Comparison of ENCODE assay signal across 8 mouse cellular contexts in the genomic region with DNA sequence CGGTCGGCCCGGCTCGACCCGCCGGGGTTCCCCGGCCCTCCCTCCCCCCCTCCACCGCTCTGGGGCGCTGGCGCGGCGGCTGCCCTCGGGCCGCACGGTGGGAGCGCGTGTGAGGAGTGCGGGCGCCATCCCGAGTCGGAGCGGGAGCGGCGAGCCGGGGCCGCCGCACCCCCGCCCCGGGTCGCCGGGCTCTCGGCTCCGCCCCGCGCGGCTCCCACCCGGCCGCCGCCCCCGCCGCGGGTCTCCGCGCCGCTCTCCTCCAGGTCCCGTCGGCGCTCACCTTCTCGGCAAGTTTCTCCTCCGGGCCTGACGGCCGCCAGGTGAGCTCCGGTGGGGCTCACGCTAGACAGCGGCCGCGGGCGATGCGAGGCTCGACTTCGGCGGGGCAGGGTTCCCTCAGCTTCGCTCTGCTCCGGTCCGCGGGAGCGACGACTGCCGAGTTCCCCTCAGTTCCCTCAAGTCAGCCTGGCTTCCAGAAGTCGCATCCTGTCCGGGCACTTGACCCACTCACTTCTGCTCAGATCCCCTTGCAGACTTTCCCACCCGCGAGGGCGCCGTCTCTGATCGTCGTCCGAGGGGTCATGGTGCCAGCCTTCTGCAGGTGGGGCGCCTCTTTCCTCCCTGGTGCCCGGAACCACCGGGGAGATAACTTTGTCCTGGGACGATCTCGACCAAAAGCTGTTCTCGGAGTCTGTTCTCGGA. TPM values are rescaled to one million over a fixed set of nuclear protein-coding genes. Genes with fewer than 3 reads are reported as not detected.
A peak's percentile ranks its signal among the peaks of the same experiment; 100 is the strongest.
DNase-seq lines count a peak whose midpoint lies in the region; ATAC-seq lines count a peak whose summit lies in the region.

No protein-coding gene starts in this region.

- no peak overlapping the region for H3K27ac ChIP-seq in forebrain, embryonic 11.5 days (ENCODE audit: low read depth, low read length)
- H3K27ac ChIP-seq in hindbrain, embryonic 13.5 days: peak overlapping the region; percentile 76
- peak overlapping the region; percentile 93 for H3K27ac ChIP-seq in liver, embryonic 15.5 days (replicated peaks)

- peak overlapping the region; percentile 82 for H3K9ac ChIP-seq in forebrain, embryonic 11.5 days (ENCODE audit: low read length)
- peak overlapping the region; percentile 80 for H3K9ac ChIP-seq in hindbrain, embryonic 13.5 days
- peak overlapping the region; percentile 96 for H3K9ac ChIP-seq in liver, embryonic 15.5 days

- H3K4me2 ChIP-seq in forebrain, embryonic 11.5 days (ENCODE audit: low read depth, low read length, severe bottlenecking): peak overlapping the region; percentile 86
- peak overlapping the region; percentile 80 for H3K4me2 ChIP-seq in hindbrain, embryonic 13.5 days
- H3K4me2 ChIP-seq in liver, embryonic 15.5 days: peak overlapping the region; percentile 88

- peak; percentile 46 to 60 for DNase-seq in heart, adult 18-20 months
- no peak for DNase-seq in heart, adult 11 months
- peak; percentile 5 for DNase-seq in brain, adult 2 months (ENCODE audit: low read depth, low spot score)
- DNase-seq in forebrain, embryonic 11.5 days (ENCODE audit: low spot score): peak; percentile 75
- DNase-seq in natural killer cell, adult 2 months (ENCODE audit: low spot score in 2 of 2): peak; percentile 3 to 7
- DNase-seq in thymus, postnatal 0 days (ENCODE audit: low spot score): peak; percentile 35

- H3K4me1 ChIP-seq in forebrain, embryonic 11.5 days (replicated peaks; ENCODE audit: control insufficient read depth, insufficient read depth, low read length): no peaks in the 10 kb centered on the region
- H3K4me1 ChIP-seq in hindbrain, embryonic 13.5 days (replicated peaks): peaks cover 14% of the 10 kb centered on the region
- H3K4me1 ChIP-seq in liver, embryonic 15.5 days (replicated peaks): peaks cover 45% of the 10 kb centered on the region

- no peaks in the 10 kb centered on the region; the same call in 1 of the 2 replicates for H3K27me3 ChIP-seq in forebrain, embryonic 11.5 days (ENCODE audit: control insufficient read depth, insufficient read depth, low read length)
- H3K27me3 ChIP-seq in hindbrain, embryonic 13.5 days: 0 out of 2 replicates have a peak, but pooled peaks cover 2% of the 10 kb centered on the region
- no peaks in the 10 kb centered on the region for H3K27me3 ChIP-seq in liver, embryonic 15.5 days

- peak overlapping the region; percentile 88 for H3K4me3 ChIP-seq in forebrain, embryonic 11.5 days (ENCODE audit: low read depth, low read length)
- H3K4me3 ChIP-seq in hindbrain, embryonic 13.5 days: peak overlapping the region; percentile 83
- peak overlapping the region; percentile 97 for H3K4me3 ChIP-seq in liver, embryonic 15.5 days (replicated peaks)

- H3K36me3 ChIP-seq in forebrain, embryonic 11.5 days (ENCODE audit: control insufficient read depth, insufficient read depth, low read length): no peaks in the 10 kb centered on the region
- no peaks in the 10 kb centered on the region for H3K36me3 ChIP-seq in hindbrain, embryonic 13.5 days
- no peaks in the 10 kb centered on the region for H3K36me3 ChIP-seq in liver, embryonic 15.5 days (replicated peaks)

- peak; percentile 89 for ATAC-seq in forebrain, embryonic 11.5 days (replicated peaks; ENCODE audit: low FRiP score)
- peak; percentile 89 for ATAC-seq in hindbrain, embryonic 13.5 days (ENCODE audit: low FRiP score)
- peak; percentile 79 for ATAC-seq in liver, embryonic 15.5 days (ENCODE audit: insufficient read depth)

- H3K9me3 ChIP-seq in forebrain, embryonic 11.5 days (ENCODE audit: control insufficient read depth, low read length): no peaks in the 10 kb centered on the region
- H3K9me3 ChIP-seq in hindbrain, embryonic 13.5 days: no peaks in the 10 kb centered on the region
- H3K9me3 ChIP-seq in liver, embryonic 15.5 days (replicated peaks): no peaks in the 10 kb centered on the region

- under 1% methylated on average over 81 of the region's 85 CpGs for WGBS in forebrain, embryonic 11.5 days
- WGBS in hindbrain, embryonic 13.5 days: under 1% methylated on average over 66 of the region's 85 CpGs
- WGBS in liver, embryonic 15.5 days (ENCODE audit: insufficient replicate concordance): under 1% methylated on average over 82 of the region's 85 CpGs

RNA-seq across cellular contexts. Expression of gene Eps15, which starts 0.5 kb away (rescaled TPM):
- total RNA-seq in heart, adult 18-20 months (2021): 10 to 100 TPM; 45.1 to 49.7 TPM
- polyA plus RNA-seq in forebrain, embryonic 11.5 days (2014; fragmentation: Nextera tagmentation; extraction: Ambion mirVana): 45.1 and 45.2 TPM in 2 replicates
- polyA plus RNA-seq in hindbrain, embryonic 13.5 days (2015; fragmentation: Nextera tagmentation; extraction: Ambion mirVana): 68.8 and 69.1 TPM in 2 replicates
- 31.8 and 34.4 TPM in 2 replicates for polyA plus RNA-seq in liver, embryonic 15.5 days (2015; fragmentation: Nextera tagmentation; extraction: Ambion mirVana)
- 49.2 and 53.7 TPM in 2 replicates for polyA plus RNA-seq in thymus, postnatal 0 days (2015; fragmentation: Nextera tagmentation; extraction: Ambion mirVana)

RNA-seq across cellular contexts. Expression of gene Calr4, which starts 46.3 kb away (rescaled TPM):
- total RNA-seq in heart, adult 18-20 months (2021): not detected
- polyA plus RNA-seq in forebrain, embryonic 11.5 days (2014; fragmentation: Nextera tagmentation; extraction: Ambion mirVana): 0.12 and 0.23 TPM in 2 replicates
- polyA plus RNA-seq in hindbrain, embryonic 13.5 days (2015; fragmentation: Nextera tagmentation; extraction: Ambion mirVana): 2.1 and 2.2 TPM in 2 replicates
- polyA plus RNA-seq in liver, embryonic 15.5 days (2015; fragmentation: Nextera tagmentation; extraction: Ambion mirVana): not detected in 2 replicates
- polyA plus RNA-seq in thymus, postnatal 0 days (2015; fragmentation: Nextera tagmentation; extraction: Ambion mirVana): 0.09 and 0.13 TPM in 2 replicates
